Mouse (Mus musculus) midbrain, embryonic 16.5 days (tissue): Measurements from ENCODE around the gene Htr1b. TPM values are rescaled to one million over a fixed set of nuclear protein-coding genes. Genes with fewer than 3 reads are reported as not detected.

Source experiments
- ATAC-seq: fragments of 200-750 bp; cut with Nextera tagmentation; 2 replicates; pipeline ENCODE4 v1.8.0; 2017; ENCODE audit warnings: moderate TSS enrichment
- H3K27ac ChIP-seq: fragments of 300-500 bp; sonication (generic); 2 replicates; pipeline ENCODE4 v1.5.1; 2014; ENCODE audit warnings: mild to moderate bottlenecking, low read length, mixed read lengths
- H3K27me3 ChIP-seq: fragments of 300-500 bp; sonication (generic); 2 replicates; pipeline ENCODE4 v1.6.1; 2014; ENCODE audit warnings: low read depth, low read length, mixed read lengths; ENCODE audit not compliant: control insufficient read depth, insufficient read depth
- H3K36me3 ChIP-seq: fragments of 300-500 bp; sonication (generic); 2 replicates; pipeline ENCODE4 v1.6.1; 2014; ENCODE audit warnings: mild to moderate bottlenecking, low read length, moderate library complexity, mixed read lengths; ENCODE audit not compliant: control insufficient read depth, insufficient read depth
- H3K4me1 ChIP-seq: fragments of 300-500 bp; sonication (generic); 2 replicates; pipeline ENCODE4 v1.6.1; 2014; ENCODE audit warnings: mild to moderate bottlenecking, low read length, mixed read lengths; ENCODE audit not compliant: control insufficient read depth, insufficient read depth
- H3K4me2 ChIP-seq: fragments of 300-500 bp; sonication (generic); 2 replicates; pipeline ENCODE4 v1.6.1; 2014; ENCODE audit warnings: mild to moderate bottlenecking, low read length, mixed read lengths
- H3K4me3 ChIP-seq: fragments of 300-500 bp; sonication (generic); 2 replicates; pipeline ENCODE4 v1.5.1; 2014; ENCODE audit warnings: low read depth, mild to moderate bottlenecking, low read length, moderate library complexity, mixed read lengths
- H3K9ac ChIP-seq: fragments of 300-500 bp; sonication (generic); 2 replicates; pipeline ENCODE4 v1.6.1; 2014; ENCODE audit warnings: low read depth, low read length, mixed read lengths
- H3K9me3 ChIP-seq: fragments of 300-500 bp; sonication (generic); replicated peaks from 2 replicates; pipeline ENCODE4 v1.6.1; 2014; ENCODE audit warnings: mild to moderate bottlenecking, low read length, mixed read lengths; ENCODE audit not compliant: control insufficient read depth, poor library complexity, severe bottlenecking
- WGBS: fragments of 180-500 bp; shearing (Covaris S2); extraction: QIAGEN DNeasy Blood & Tissue Kit; methylation state at CpG from one replicate; pipeline ENCODE4 v1.1.7; 2014; 5-methylcytosine and 5-hydroxymethylcytosine counted together
- polyA plus RNA-seq: library from polyadenylated mRNA; unstranded; fragments of >200 nt; fragmentation: Nextera tagmentation; extraction: Ambion mirVana; gene quantifications from 2 replicates; pipeline ENCODE4 v1.2.1, GENCODE M21; 2015

Gene Htr1b
- 5.4 and 7.0 TPM in 2 replicates for polyA plus RNA-seq

GRCm38 (mm10) chr9:81633437-81633973, at the start of gene Htr1b:
Gene Htr1b (minus strand): TSS chr9:81633828.
- H3K4me2 ChIP-seq: peak within 1 kb of the TSS; percentile 99
- H3K4me3 ChIP-seq: peak within 1 kb of the TSS; percentile 85
- H3K9me3 ChIP-seq: no peaks in the 10 kb centered on the region
- peaks cover 17% of the 10 kb centered on the region for H3K27me3 ChIP-seq
- H3K9ac ChIP-seq: peak within 1 kb of the TSS; percentile 84
- H3K27ac ChIP-seq: peak within 1 kb of the TSS; percentile 83
- H3K36me3 ChIP-seq: no peaks in the 10 kb centered on the region
- peak; percentile 89 for ATAC-seq
- under 1% methylated on average over 26 of the region's 26 CpGs for WGBS
- peaks cover 17% of the 10 kb centered on the region for H3K4me1 ChIP-seq

- WGBS: 93% methylated on average over 1 of the region's 1 CpGs
- no peak for ATAC-seq
- H3K4me1 ChIP-seq: no peaks in the 10 kb centered on the region
These were observed 43.1 kb upstream of the Htr1b start for GRCm38 (mm10) chr9:81676716-81677115.

DNA sequence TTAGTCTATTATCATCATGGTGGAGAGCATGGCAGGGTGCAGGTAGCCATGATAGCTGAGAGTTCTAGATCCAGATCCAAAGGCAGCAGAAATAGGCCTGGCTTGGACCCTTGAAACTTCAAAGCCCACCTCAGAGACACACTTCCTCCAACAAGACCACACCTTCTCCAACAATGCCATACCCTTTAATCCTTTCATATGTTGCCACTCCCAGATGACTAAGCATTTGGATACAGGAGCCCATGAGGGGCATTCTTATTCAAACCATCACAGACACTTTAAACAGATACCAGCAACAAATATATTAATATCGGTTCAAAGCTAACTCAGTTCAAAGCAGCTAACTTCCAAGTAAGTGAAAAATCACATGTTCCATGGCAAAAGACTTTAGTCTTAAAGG, 3.9 kb upstream of the Htr1b start:
- 95% methylated on average over 1 of the region's 1 CpGs for WGBS
- H3K27me3 ChIP-seq: peaks cover 13% of the 10 kb centered on the region
- peaks cover 12% of the 10 kb centered on the region for H3K4me1 ChIP-seq
- no peak for ATAC-seq
- no peak overlapping the region for H3K4me2 ChIP-seq
- H3K36me3 ChIP-seq: no peaks in the 10 kb centered on the region
- H3K9me3 ChIP-seq: no peaks in the 10 kb centered on the region
- H3K27ac ChIP-seq: no peak overlapping the region
- no peak overlapping the region for H3K9ac ChIP-seq
- H3K4me3 ChIP-seq: no peak overlapping the region

More at GRCm38 (mm10) chr9:81676716-81677115, 43.1 kb upstream of the Htr1b start:
- H3K9ac ChIP-seq: no peak overlapping the region
- H3K9me3 ChIP-seq: no peaks in the 10 kb centered on the region
- no peak overlapping the region for H3K4me3 ChIP-seq
- H3K27me3 ChIP-seq: no peaks in the 10 kb centered on the region
- no peaks in the 10 kb centered on the region for H3K36me3 ChIP-seq
- H3K4me2 ChIP-seq: no peak overlapping the region
- no peak overlapping the region for H3K27ac ChIP-seq

GRCm38 (mm10) chr9:81635109-81635508, 1.5 kb upstream of the Htr1b start:
- H3K27me3 ChIP-seq: peaks cover 17% of the 10 kb centered on the region
- H3K9me3 ChIP-seq: no peaks in the 10 kb centered on the region
- peaks cover 17% of the 10 kb centered on the region for H3K4me1 ChIP-seq
- no peak for ATAC-seq
- 10% methylated on average over 8 of the region's 8 CpGs for WGBS
- H3K4me2 ChIP-seq: peak overlapping the region; percentile 99
- no peaks in the 10 kb centered on the region for H3K36me3 ChIP-seq
- H3K4me3 ChIP-seq: peak overlapping the region; percentile 85
- no peak overlapping the region for H3K9ac ChIP-seq
- no peak overlapping the region for H3K27ac ChIP-seq

- Histone ChIP-seq H3K4me3 (peak overlapping the region; percentile 85), H3K4me2 (peak overlapping the region; percentile 99), H3K4me1 (peaks cover 17% of the 10 kb centered on the region), H3K9ac (peak overlapping the region; percentile 84), H3K27ac (no peak overlapping the region; the same call in 1 of the 2 replicates), H3K27me3 (peaks cover 17% of the 10 kb centered on the region), H3K9me3 (no peaks in the 10 kb centered on the region), H3K36me3 (no peaks in the 10 kb centered on the region)
- under 1% methylated on average over 10 of the region's 10 CpGs for WGBS
- ATAC-seq: no peak
These were observed 535 bp upstream of the Htr1b start for GRCm38 (mm10) chr9:81634163-81634562.

- H3K9ac ChIP-seq: peak overlapping the region; percentile 84
- H3K9me3 ChIP-seq: no peaks in the 10 kb centered on the region
- H3K36me3 ChIP-seq: no peaks in the 10 kb centered on the region
- peaks cover 17% of the 10 kb centered on the region for H3K4me1 ChIP-seq
- H3K27me3 ChIP-seq: peaks cover 17% of the 10 kb centered on the region
- under 1% methylated on average over 45 of the region's 47 CpGs for WGBS
- ATAC-seq: peak; percentile 69
- peak overlapping the region; percentile 85 for H3K4me3 ChIP-seq
- H3K27ac ChIP-seq: peak overlapping the region; percentile 83
- H3K4me2 ChIP-seq: peak overlapping the region; percentile 99
These were observed 742 bp downstream of the Htr1b start for GRCm38 (mm10) chr9:81632736-81633436.

DNA sequence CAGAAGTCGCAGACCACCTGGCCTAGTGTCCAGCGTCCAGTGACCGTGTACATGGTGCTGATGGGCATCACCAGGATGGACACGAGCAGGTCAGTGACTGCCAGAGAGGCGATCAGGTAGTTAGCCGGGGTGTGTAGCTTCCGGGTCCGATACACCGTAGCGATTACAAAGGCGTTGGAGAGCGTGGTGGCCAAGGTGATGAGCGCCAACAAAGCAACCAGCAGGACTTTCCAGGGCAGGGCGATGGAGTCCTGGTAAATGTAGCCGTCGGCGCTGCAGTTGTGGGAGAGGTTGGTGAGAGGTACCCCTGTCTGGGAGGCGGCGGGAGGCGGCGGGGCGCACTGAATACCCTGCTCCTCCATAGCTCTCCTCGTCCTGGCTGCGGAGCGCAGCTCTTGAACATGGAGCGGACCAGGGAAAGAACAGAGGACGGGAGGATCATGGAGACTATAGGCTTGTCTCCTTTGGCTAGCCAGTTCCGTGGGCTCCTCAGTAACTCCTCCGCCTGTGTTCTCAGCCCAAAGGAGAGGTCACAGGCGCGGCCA, 1.4 kb downstream of the Htr1b start:
- ATAC-seq: peak; percentile 39
- peak overlapping the region; percentile 83 for H3K27ac ChIP-seq
- under 1% methylated on average over 31 of the region's 31 CpGs for WGBS
- H3K36me3 ChIP-seq: no peaks in the 10 kb centered on the region
- peak overlapping the region; percentile 85 for H3K4me3 ChIP-seq
- peaks cover 17% of the 10 kb centered on the region for H3K27me3 ChIP-seq
- peak overlapping the region; percentile 99 for H3K4me2 ChIP-seq
- no peaks in the 10 kb centered on the region for H3K9me3 ChIP-seq
- peaks cover 17% of the 10 kb centered on the region for H3K4me1 ChIP-seq
- peak overlapping the region; percentile 84 for H3K9ac ChIP-seq

GRCm38 (mm10) chr9:81631581-81632091, 2.0 kb downstream of the Htr1b start:
- H3K36me3 ChIP-seq: no peaks in the 10 kb centered on the region
- peak overlapping the region; percentile 83; the same call in 1 of the 2 replicates for H3K27ac ChIP-seq
- 3% methylated on average over 27 of the region's 27 CpGs for WGBS
- H3K4me2 ChIP-seq: peak overlapping the region; percentile 99
- H3K27me3 ChIP-seq: peaks cover 17% of the 10 kb centered on the region
- no peak for ATAC-seq
- peak overlapping the region; percentile 84 for H3K9ac ChIP-seq
- peaks cover 17% of the 10 kb centered on the region for H3K4me1 ChIP-seq
- H3K9me3 ChIP-seq: no peaks in the 10 kb centered on the region
- peak overlapping the region; percentile 85 for H3K4me3 ChIP-seq
